Mouse (Mus musculus) adrenal gland, adult (tissue): ENCODE measurements around the gene Prpf8.

Experiments used
- DNase-seq, 2 experiments: peaks; one replicate each; pipeline ENCODE4 v3.0.0; 2022 to 2023; ENCODE audit warnings: low spot score in 1 of 2; ENCODE audit not compliant: inconsistent age in 2 of 2

The Prpf8 gene

GRCm38 (mm10) chr11:75459141-75459711, 27.4 kb upstream of the Prpf8 start:
- DNase-seq = peak; percentile 52 to 87

- DNase-seq = no peak
Measured at GRCm38 (mm10) chr11:75459751-75460102, 26.9 kb upstream of the Prpf8 start.

- DNase-seq = peak; percentile 94 to 97
Measured at GRCm38 (mm10) chr11:75460103-75460843, 26.3 kb upstream of the Prpf8 start.

- peak; percentile 100 for DNase-seq
Measured at GRCm38 (mm10) chr11:75460844-75461742, 25.5 kb upstream of the Prpf8 start, which contains the start of gene Tlcd2. Gene Tlcd2 (plus strand): TSS chr11:75461715.

- no peak for DNase-seq
Measured at GRCm38 (mm10) chr11:75461743-75462252, 24.8 kb upstream of the Prpf8 start.

- DNase-seq = peak; percentile 94 to 97
Measured at GRCm38 (mm10) chr11:75462253-75462783, 24.3 kb upstream of the Prpf8 start.

GRCm38 (mm10) chr11:75462865-75463336, 23.7 kb upstream of the Prpf8 start:
- DNase-seq = peak; percentile 98

GRCm38 (mm10) chr11:75463624-75464023, 23.0 kb upstream of the Prpf8 start:
- peak; percentile 42 to 67 for DNase-seq

GRCm38 (mm10) chr11:75464417-75464816, 22.2 kb upstream of the Prpf8 start:
- DNase-seq = peak in 1 of 2 experiments; percentile 25

- DNase-seq = no peak
Measured at GRCm38 (mm10) chr11:75465051-75465450, 21.6 kb upstream of the Prpf8 start.

- DNase-seq = peak in 1 of 2 experiments; percentile 58
Measured at GRCm38 (mm10) chr11:75466731-75467505, 19.7 kb upstream of the Prpf8 start.

- DNase-seq = peak; percentile 86 to 93
Measured at GRCm38 (mm10) chr11:75467512-75468215, 19.0 kb upstream of the Prpf8 start.

- no peak for DNase-seq
Measured at GRCm38 (mm10) chr11:75468410-75468809, 18.2 kb upstream of the Prpf8 start.

- DNase-seq = no peak
Measured at GRCm38 (mm10) chr11:75469261-75469660, 17.4 kb upstream of the Prpf8 start.

- DNase-seq = peak in 1 of 2 experiments; percentile 26
Measured at GRCm38 (mm10) chr11:75470675-75471074, 15.9 kb upstream of the Prpf8 start.

GRCm38 (mm10) chr11:75472469-75473081, 14.0 kb upstream of the Prpf8 start:
- DNase-seq = peak in 1 of 2 experiments; percentile 65

- no peak for DNase-seq
Measured at GRCm38 (mm10) chr11:75473376-75473775, 13.2 kb upstream of the Prpf8 start.

- no peak for DNase-seq
Measured at GRCm38 (mm10) chr11:75486192-75486591, 424 bp upstream of the Prpf8 start.

GRCm38 (mm10) chr11:75487496-75487895, 880 bp downstream of the Prpf8 start:
- DNase-seq = no peak
